Mouse (Mus musculus) gastrocnemius, postnatal 4 days (tissue): ENCODE data around the gene Stxbp4. TPM values are rescaled to one million over a fixed set of nuclear protein-coding genes. Genes with fewer than 3 reads are reported as not detected.

ENCODE experiments used
- DNase-seq, 2 experiments: peaks; one replicate each; pipeline ENCODE4 v3.0.0; 2021 to 2022; ENCODE audit warnings: low spot score in 2 of 2, mixed read lengths in 2 of 2
- total RNA-seq, 2 experiments: library from RNA; stranded (reverse); gene quantifications; 2 replicates each; pipeline ENCODE4 v1.2.3; 2021

Gene Stxbp4
- total RNA-seq, 2 experiments from 2014 or later: 9.7 to 12.3 TPM

- no peak for DNase-seq
These were observed 156.1 kb downstream of the Stxbp4 start for GRCm38 (mm10) chr11:90481828-90482227.

- DNase-seq: no peak
These were observed 167.6 kb downstream of the Stxbp4 start for GRCm38 (mm10) chr11:90470271-90470670.

GRCm38 (mm10) chr11:90464046-90464595 lies 173.8 kb downstream of the Stxbp4 start:
- no peak for DNase-seq

- DNase-seq: no peak
These were observed 177.4 kb downstream of the Stxbp4 start for GRCm38 (mm10) chr11:90460458-90460857.

GRCm38 (mm10) chr11:90452134-90452533 lies 185.8 kb downstream of the Stxbp4 start:
- no peak for DNase-seq

GRCm38 (mm10) chr11:90451506-90451905 lies 186.4 kb downstream of the Stxbp4 start:
- DNase-seq: no peak

GRCm38 (mm10) chr11:90442462-90442861 lies 195.4 kb downstream of the Stxbp4 start:
- DNase-seq: no peak

- no peak for DNase-seq
These were observed 197.0 kb downstream of the Stxbp4 start for GRCm38 (mm10) chr11:90440851-90441250.

GRCm38 (mm10) chr11:90438768-90439167 lies 199.1 kb downstream of the Stxbp4 start:
- DNase-seq: no peak

Other genes with a start within 250 kb of the Stxbp4 start
- 1 to 10 TPM; 4.7 to 7.2 TPM for gene Hlf, start 247.2 kb downstream of the Stxbp4 start, total RNA-seq
- 10 to 100 TPM; 17.7 to 19.6 TPM for gene Cox11, start 89 bp upstream of the Stxbp4 start, total RNA-seq
- 10 to 100 TPM; 13.9 to 14.8 TPM for gene Tom1l1, start 50.3 kb upstream of the Stxbp4 start, total RNA-seq